Mouse (Mus musculus) limb, embryonic 12.5 days (tissue): ENCODE measurements around the gene Csnk1g2. TPM values are rescaled to one million over a fixed set of nuclear protein-coding genes. Genes with fewer than 3 reads are reported as not detected.

Experiments
- ATAC-seq: fragments of 200-750 bp; cut with Nextera tagmentation; 2 replicates; pipeline ENCODE4 v1.8.0; 2017; ENCODE audit warnings: low read depth, moderate TSS enrichment; ENCODE audit not compliant: insufficient number of reproducible peaks, insufficient read depth, low FRiP score, low TSS enrichment
- H3K27ac ChIP-seq: fragments of 300-500 bp; sonication (generic); 2 replicates; pipeline ENCODE4 v1.5.1; 2016; ENCODE audit warnings: mild to moderate bottlenecking, moderate library complexity
- H3K27me3 ChIP-seq: fragments of 300-500 bp; sonication (generic); 2 replicates; pipeline ENCODE4 v1.6.1; 2016; ENCODE audit warnings: mild to moderate bottlenecking, moderate library complexity
- H3K36me3 ChIP-seq: fragments of 300-500 bp; sonication (generic); 2 replicates; pipeline ENCODE4 v1.6.1; 2016; ENCODE audit warnings: mild to moderate bottlenecking, moderate library complexity
- H3K4me1 ChIP-seq: fragments of 300-500 bp; sonication (generic); replicated peaks from 2 replicates; pipeline ENCODE4 v1.6.1; 2016
- H3K4me2 ChIP-seq: fragments of 300-500 bp; sonication (generic); 2 replicates; pipeline ENCODE4 v1.6.1; 2016; ENCODE audit warnings: mild to moderate bottlenecking, moderate library complexity
- H3K4me3 ChIP-seq: fragments of 300-500 bp; sonication (generic); replicated peaks from 2 replicates; pipeline ENCODE4 v1.5.1; 2016; ENCODE audit warnings: mild to moderate bottlenecking
- H3K9ac ChIP-seq: fragments of 300-500 bp; sonication (generic); replicated peaks from 2 replicates; pipeline ENCODE4 v1.6.1; 2016; ENCODE audit warnings: mild to moderate bottlenecking, moderate library complexity
- H3K9me3 ChIP-seq: fragments of 300-500 bp; sonication (generic); 2 replicates; pipeline ENCODE4 v1.6.1; 2016; ENCODE audit warnings: mild to moderate bottlenecking, moderate library complexity
- WGBS: fragments of 180-500 bp; shearing (Covaris S2); methylation state at CpG from one replicate; pipeline ENCODE4 v1.1.7; 2016; 5-methylcytosine and 5-hydroxymethylcytosine counted together
- polyA plus RNA-seq: library from polyadenylated mRNA; unstranded; fragments of >200 nt; fragmentation: Nextera tagmentation; extraction: Ambion mirVana; gene quantifications from 2 replicates; pipeline ENCODE4 v1.2.1, GENCODE M21; 2016

Gene Csnk1g2
- 239 and 260 TPM in 2 replicates for polyA plus RNA-seq

DNA sequence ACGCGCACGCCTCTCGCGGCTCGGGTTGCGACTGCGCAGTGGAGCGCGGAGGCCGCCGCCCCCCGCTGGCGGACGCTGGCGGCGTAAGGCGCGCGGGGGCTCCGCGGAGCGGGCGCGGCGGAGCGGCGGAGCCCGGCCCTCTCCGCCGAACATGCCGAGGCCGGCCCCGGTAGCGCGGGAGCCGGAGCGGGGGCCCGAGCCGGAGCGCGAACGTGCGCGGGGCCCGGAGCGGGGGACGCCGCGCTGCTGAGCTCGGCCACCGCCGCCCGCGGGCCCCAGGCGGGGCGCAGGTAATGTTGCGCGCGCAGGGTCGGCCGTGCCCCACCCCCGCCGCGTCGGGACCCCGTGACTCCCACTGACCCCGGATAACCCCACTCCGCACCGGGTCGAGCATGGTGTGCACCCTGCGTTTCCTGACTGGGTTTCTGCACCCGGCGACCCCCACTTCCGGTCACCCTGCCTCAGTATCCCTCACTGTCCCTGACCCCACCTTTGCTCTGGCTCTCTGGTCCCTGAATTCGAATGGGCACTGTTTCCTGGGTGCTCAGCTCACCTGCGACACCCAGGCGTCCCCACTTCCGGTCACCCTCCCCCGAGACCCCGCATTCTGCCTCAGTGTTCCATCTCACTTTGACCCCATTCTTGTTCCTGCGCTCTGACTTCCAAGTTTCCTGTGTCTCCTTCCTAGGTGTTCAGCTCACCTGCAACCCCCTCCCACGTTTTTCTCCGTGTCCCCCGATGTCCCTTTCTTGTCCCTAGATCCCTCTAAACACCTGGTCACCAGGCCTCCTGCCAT, at the start of gene Csnk1g2:
Csnk1g2 (plus strand) TSS at position 178 of the 796 bp plus-strand sequence.
- WGBS: under 1% methylated on average over 85 of the region's 85 CpGs

DNA sequence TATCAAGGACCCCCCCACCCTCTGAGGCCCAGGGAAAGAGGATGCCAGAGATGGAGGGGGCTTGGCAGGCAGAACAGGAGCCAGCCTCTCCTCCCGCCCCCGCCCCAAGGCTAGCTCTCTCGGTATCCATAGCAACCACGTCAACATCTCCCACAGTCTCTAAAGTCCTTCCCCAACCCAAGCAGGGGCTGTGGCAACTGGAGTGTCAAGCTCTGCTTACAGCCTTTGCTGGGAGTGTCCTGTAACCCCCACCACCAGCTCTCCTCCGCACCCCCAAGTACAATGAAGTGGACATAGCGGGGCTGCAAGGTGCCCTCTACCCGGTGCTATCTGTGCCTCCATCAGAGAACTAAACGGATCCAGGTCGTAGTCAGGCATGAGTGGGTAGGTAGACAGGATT, 48.7 kb upstream of the Csnk1g2 start:
- no peak overlapping the region for H3K9ac ChIP-seq
- no peak for ATAC-seq
- H3K4me1 ChIP-seq: peaks cover 68% of the 10 kb centered on the region
- no peak overlapping the region for H3K27ac ChIP-seq
- no peak overlapping the region for H3K4me3 ChIP-seq
- H3K9me3 ChIP-seq: no peaks in the 10 kb centered on the region
- 73% methylated on average over 9 of the region's 9 CpGs for WGBS
- H3K27me3 ChIP-seq: no peaks in the 10 kb centered on the region
- H3K4me2 ChIP-seq: 0 out of 2 replicates have a peak overlapping the region, but pooled peaks have one; percentile 2
- peaks cover under 1% of the 10 kb centered on the region; the same call in 1 of the 2 replicates for H3K36me3 ChIP-seq

More for the DNA sequence above, at the start of gene Csnk1g2:
- H3K4me2 ChIP-seq: peak within 1 kb of the TSS; percentile 99
- H3K4me3 ChIP-seq: peak within 1 kb of the TSS; percentile 90
- H3K27me3 ChIP-seq: no peaks in the 10 kb centered on the region
- peak within 1 kb of the TSS; percentile 89 for H3K27ac ChIP-seq
- ATAC-seq: peak; percentile 16
- peaks cover 40% of the 10 kb centered on the region for H3K4me1 ChIP-seq
- peak within 1 kb of the TSS; percentile 88 for H3K9ac ChIP-seq
- H3K9me3 ChIP-seq: no peaks in the 10 kb centered on the region
- H3K36me3 ChIP-seq: peaks cover 16% of the 10 kb centered on the region

DNA sequence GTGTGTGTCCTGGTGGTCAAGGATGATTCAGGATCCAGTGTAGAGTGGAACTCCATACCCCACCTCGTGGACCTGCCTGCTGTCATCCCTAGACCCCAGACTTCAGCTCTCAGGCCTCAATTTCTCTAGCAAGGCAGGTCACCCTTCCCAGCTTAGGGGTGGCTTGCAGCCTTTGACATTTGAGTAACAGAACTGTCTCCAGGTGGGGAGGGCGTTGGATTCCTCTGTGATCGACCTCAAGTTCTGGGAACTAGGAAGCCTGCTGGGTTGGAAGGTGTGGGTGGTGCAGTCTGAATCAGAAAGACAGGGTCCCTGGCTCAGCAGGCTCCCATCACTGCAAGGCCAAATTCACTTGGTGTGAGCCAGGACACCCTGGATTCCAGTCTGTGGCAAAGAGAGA, 47.7 kb upstream of the Csnk1g2 start:
- Histone ChIP-seq H3K36me3 (no peaks in the 10 kb centered on the region), H3K4me1 (peaks cover 62% of the 10 kb centered on the region), H3K27me3 (no peaks in the 10 kb centered on the region), H3K4me2 (peak overlapping the region; percentile 98; the same call in 1 of the 2 replicates), H3K27ac (no peak overlapping the region), H3K9me3 (no peaks in the 10 kb centered on the region), H3K9ac (no peak overlapping the region), H3K4me3 (0 out of 2 replicates have a peak overlapping the region, but pooled peaks have one; percentile 85)
- WGBS: 74% methylated on average over 3 of the region's 3 CpGs
- ATAC-seq: no peak

DNA sequence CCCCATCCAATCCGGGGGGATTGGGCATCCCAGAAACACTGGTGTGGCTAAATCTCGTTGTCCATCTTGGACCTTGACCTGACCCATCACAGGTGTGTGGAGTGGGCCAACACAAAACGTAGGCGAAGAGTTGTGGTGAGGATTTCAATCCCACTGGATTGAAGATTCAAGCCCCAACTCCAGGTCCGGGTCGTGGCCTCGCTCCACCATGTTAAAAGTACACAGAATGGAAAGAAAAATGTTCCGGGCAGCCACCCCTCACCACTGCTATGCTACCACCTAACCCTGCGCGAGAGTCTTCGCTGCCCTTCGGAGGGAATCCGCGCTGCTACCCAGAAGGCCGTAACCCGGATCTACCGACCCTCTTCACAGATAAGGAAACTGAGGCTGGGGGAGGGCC, 46.7 kb upstream of the Csnk1g2 start:
- Histone ChIP-seq H3K9me3 (no peaks in the 10 kb centered on the region), H3K36me3 (no peaks in the 10 kb centered on the region), H3K4me2 (peak overlapping the region; percentile 98), H3K4me3 (peak overlapping the region; percentile 85), H3K9ac (peak overlapping the region; percentile 76), H3K4me1 (peaks cover 52% of the 10 kb centered on the region), H3K27ac (no peak overlapping the region), H3K27me3 (no peaks in the 10 kb centered on the region)
- ATAC-seq: no peak
- WGBS: 15% methylated on average over 17 of the region's 17 CpGs

DNA sequence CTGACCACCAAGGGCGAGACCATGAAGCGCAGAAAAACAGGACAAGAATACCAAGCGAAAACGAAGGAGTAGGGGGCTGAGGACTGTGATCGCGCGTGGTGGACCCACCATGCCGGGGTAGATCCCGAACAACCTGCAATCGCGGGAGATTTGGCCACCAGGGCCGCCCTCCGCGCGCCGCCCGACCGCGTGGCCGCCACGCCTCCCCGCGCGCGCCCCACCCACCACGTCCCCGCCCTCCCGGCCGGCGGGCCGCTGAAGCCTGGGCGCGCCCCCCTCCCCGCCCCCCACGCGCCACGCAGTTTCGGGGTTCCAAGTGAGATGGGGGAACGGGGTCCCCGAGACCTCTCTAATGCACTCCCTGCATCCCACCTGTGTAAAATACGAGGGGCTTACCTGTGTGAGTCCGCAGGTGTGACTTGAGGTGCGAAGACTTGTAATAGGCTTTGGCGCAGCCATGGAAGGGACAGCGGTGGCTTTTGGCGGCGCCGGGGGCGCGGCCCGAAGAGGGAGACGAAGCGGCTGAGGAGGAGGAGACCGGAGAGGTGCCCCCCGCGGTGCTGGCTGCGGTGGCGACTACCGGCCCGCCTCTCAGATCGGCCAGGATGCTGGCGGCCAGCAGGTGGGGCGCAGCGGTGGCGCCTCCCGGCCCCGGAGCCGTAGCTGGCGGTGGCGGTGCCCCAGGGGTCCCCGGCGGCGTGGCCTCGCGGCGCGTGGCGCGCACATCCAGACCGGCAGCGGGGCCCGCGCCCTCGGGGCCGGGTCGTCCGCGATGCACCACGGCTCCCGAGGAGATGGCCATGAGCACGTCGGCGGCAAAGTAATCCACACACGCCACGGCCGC, 46.1 kb upstream of the Csnk1g2 start:
- WGBS: under 1% methylated on average over 91 of the region's 96 CpGs
- Histone ChIP-seq H3K4me3 (peak overlapping the region; percentile 85), H3K27ac (peak overlapping the region; percentile 91), H3K36me3 (peaks cover 5% of the 10 kb centered on the region), H3K9ac (peak overlapping the region; percentile 76), H3K4me1 (peaks cover 46% of the 10 kb centered on the region), H3K27me3 (no peaks in the 10 kb centered on the region), H3K4me2 (peak overlapping the region; percentile 98), H3K9me3 (no peaks in the 10 kb centered on the region)
- ATAC-seq: no peak

DNA sequence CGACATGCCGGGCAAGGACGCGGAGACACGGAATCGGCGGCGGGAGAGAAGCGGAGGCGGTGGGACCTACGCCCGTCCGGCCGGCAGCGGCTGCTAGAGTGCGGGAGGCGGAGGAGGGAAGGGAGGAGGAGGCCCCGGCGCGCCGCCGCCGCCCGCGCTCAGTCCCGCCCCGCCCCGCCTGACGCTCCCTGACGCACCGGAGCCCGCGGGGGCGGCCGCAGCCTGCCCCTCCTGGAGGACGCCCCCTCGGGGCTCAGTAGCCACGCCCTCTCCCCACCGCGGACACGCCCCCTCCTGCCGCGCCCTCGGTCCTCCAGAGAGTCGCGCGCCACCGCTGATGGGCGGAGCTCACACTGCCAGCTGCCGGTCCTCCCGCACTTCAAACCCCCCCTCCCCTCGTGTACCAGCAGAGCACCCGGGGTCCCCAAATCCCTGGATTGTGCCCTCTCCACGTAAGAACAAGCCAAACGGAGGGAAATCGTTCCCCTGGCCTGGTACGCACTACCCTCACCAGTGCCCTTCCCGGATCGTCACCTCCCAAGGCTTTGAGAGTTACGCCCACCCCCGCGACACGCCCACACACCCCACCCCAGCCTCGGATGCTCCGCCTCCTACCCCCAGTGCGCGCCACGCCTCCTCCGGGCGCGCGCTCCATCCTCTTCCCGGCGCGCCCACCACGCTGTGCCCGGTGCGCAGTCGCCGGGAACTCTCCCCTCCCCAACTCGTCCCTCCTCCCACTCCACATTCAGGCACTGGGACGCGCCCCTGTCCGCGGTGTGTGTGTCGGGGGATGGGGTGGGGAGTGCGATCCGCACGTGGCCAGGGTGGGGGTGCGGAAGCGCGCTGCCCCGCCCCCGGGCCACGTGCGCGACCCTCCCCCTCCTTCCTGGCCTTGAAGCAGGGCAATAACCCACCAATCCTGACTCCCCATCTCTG, 45.2 kb upstream of the Csnk1g2 start, which contains the start of gene Klf16:
Klf16 (minus strand) TSS at position 127 of the 936 bp plus-strand sequence.
- H3K9ac ChIP-seq: peak within 1 kb of the TSS; percentile 76
- peaks cover 37% of the 10 kb centered on the region for H3K4me1 ChIP-seq
- no peaks in the 10 kb centered on the region for H3K27me3 ChIP-seq
- H3K36me3 ChIP-seq: peaks cover 13% of the 10 kb centered on the region
- peak within 1 kb of the TSS; percentile 85 for H3K4me3 ChIP-seq
- under 1% methylated on average over 91 of the region's 97 CpGs for WGBS
- H3K27ac ChIP-seq: peak within 1 kb of the TSS; percentile 91
- peak; percentile 74 for ATAC-seq
- H3K9me3 ChIP-seq: no peaks in the 10 kb centered on the region
- peak within 1 kb of the TSS; percentile 98 for H3K4me2 ChIP-seq

DNA sequence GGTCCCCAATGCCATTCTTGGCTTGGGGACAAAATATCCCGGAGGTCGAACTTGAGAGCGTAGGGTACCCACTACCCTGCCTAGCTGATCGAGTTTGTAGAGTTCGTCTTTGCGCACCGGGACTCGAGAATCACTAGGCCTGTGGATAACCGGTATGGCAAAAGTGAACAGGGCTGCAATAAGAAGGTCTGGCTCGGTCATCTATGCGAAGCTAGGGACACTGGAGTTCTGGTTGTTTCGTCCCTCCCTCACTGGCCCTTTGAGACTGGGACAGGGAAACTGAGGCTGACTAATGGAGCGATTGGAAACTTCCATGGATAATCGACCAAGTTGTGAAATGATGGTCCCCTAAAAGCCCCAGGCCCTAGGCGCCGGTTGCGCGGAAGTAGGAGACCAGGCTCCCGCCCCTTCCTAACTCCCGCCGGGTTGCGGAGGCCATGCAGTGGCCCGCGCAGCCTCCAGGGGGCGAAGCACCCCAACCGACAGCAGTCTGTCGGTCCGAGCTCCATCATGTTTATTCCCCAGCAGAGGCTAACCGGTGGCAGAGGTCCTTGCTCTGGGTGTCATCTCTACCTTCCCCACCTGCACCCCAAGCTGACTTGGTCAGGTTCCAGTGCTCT, 44.4 kb upstream of the Csnk1g2 start:
- Histone ChIP-seq H3K4me1 (peaks cover 34% of the 10 kb centered on the region), H3K27me3 (no peaks in the 10 kb centered on the region), H3K4me2 (peak overlapping the region; percentile 98), H3K27ac (peak overlapping the region; percentile 91), H3K9me3 (no peaks in the 10 kb centered on the region), H3K4me3 (peak overlapping the region; percentile 85), H3K36me3 (peaks cover 18% of the 10 kb centered on the region), H3K9ac (peak overlapping the region; percentile 76)
- peak; percentile 26; the same call in 1 of the 2 replicates for ATAC-seq
- under 1% methylated on average over 29 of the region's 29 CpGs for WGBS

DNA sequence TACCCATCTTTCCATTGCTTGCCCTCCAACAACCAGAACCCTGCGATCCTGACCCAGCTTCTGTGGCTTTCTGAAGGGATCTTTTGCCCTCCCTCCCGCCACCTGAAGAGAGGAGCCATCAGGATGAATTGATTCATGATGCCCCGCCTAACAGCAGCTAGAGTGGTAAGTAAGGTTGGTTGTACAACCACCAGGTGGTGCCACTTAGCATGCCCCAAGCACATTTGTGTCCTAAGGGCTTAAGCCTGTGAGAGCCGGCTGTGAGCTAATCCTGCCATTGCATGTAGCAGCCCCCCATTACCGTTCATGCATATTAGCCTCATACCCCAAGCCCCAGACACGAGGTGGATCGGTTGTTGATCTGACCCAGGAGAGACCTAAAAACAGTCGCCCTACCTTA, 43.7 kb upstream of the Csnk1g2 start:
- ATAC-seq: no peak
- Histone ChIP-seq H3K36me3 (peaks cover 25% of the 10 kb centered on the region), H3K27ac (peak overlapping the region; percentile 91), H3K9me3 (no peaks in the 10 kb centered on the region), H3K9ac (peak overlapping the region; percentile 76; the same call in 1 of the 2 replicates), H3K4me3 (peak overlapping the region; percentile 85), H3K4me2 (peak overlapping the region; percentile 98), H3K4me1 (peaks cover 31% of the 10 kb centered on the region), H3K27me3 (no peaks in the 10 kb centered on the region)
- WGBS: 9% methylated on average over 8 of the region's 8 CpGs

DNA sequence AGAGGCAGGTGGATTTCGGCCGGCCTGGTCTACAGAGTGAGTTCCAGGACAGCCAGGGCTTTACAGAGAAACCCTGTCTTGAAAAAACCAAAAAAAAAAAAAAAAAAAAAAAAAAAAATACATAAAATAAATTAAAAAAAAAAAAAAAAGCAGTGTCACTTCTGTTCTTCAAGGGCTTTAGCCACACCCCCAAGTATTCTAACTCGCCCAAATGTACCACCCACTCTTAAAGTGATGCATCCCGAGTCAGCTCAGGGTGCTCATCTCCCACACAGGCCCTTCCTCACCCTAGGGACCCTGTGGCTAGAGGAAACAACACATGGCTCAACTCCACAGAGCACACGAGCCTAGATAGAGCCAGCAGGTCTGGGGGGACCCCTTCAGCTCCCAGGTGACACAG, 39.6 kb upstream of the Csnk1g2 start:
- H3K27me3 ChIP-seq: no peaks in the 10 kb centered on the region
- no peak overlapping the region for H3K4me2 ChIP-seq
- peaks cover 22% of the 10 kb centered on the region for H3K4me1 ChIP-seq
- WGBS: 92% methylated on average over 5 of the region's 5 CpGs
- no peak for ATAC-seq
- H3K27ac ChIP-seq: no peak overlapping the region
- H3K9ac ChIP-seq: no peak overlapping the region
- H3K4me3 ChIP-seq: no peak overlapping the region
- peaks cover 56% of the 10 kb centered on the region for H3K36me3 ChIP-seq
- H3K9me3 ChIP-seq: no peaks in the 10 kb centered on the region

DNA sequence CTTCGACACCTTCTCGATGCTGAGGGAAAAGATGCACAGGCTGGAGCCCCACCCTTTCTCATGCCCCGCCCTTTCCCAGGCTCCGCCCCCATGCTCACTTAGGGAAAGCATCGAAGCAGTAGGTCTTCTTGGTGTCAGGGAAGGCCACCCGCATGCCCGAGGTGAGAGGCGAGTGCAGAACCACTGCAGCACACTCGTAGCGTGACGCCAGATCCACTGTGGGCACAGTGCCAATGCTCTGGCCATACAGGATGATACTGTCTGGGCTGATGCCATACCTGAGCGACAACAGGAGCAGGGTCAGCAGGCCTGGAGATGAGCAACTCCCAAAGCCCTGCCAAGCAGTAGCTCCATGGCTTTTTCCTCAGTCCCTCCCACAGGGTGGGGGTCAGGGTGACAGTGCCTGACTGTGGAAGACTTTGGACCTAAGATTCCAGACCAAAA, 38.6 kb upstream of the Csnk1g2 start:
- Histone ChIP-seq H3K9me3 (no peaks in the 10 kb centered on the region), H3K4me2 (no peak overlapping the region), H3K27me3 (no peaks in the 10 kb centered on the region), H3K4me3 (no peak overlapping the region), H3K4me1 (peaks cover 24% of the 10 kb centered on the region), H3K9ac (0 out of 2 replicates have a peak overlapping the region, but pooled peaks have one; percentile 34), H3K36me3 (peaks cover 56% of the 10 kb centered on the region), H3K27ac (no peak overlapping the region)
- no peak for ATAC-seq
- 65% methylated on average over 12 of the region's 12 CpGs for WGBS
